Mouse (Mus musculus): Measurements from ENCODE around the gene Pdcd1lg2. TPM values are rescaled to one million over a fixed set of nuclear protein-coding genes. Genes with fewer than 3 reads are reported as not detected.
A peak's percentile ranks its signal among the peaks of the same experiment; 100 is the strongest.
"Not testable (repeated sequence)": the region's sequence is repeated elsewhere in the genome, so short reads cannot be mapped to it uniquely, and the experiment has no call there.

The Pdcd1lg2 gene
- polyA plus RNA-seq, 2 experiments = not detected

DNA sequence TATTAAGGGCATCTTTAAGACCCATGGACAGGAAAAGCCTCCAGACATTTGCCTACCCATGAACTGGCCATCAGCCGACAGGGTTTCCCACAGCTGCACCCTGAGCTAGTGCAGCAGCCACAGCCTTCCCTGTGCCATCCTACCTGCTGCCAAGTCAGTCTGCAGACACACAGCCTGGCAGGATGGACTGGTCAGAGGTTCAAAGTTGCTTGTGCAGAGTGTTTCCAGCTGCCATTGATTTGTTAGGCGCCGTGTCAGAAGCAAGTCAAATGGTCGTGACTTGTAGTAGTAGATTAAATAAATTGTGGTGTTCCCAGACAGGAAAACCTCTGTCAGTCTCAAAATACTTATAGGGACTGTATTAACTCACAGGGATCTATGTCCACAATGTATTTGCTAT, 7.5 kb upstream of the Pdcd1lg2 start:
- Histone ChIP-seq H3K9me3 (ENCODE audit: control insufficient read depth, low read length) (no peaks in the 10 kb centered on the region), H3K4me2 (replicated peaks; ENCODE audit: low read depth, low read length, severe bottlenecking) (no peak overlapping the region), H3K36me3 (ENCODE audit: control insufficient read depth, insufficient read depth, low read length) (no peaks in the 10 kb centered on the region), H3K4me1 (ENCODE audit: control insufficient read depth, insufficient read depth, low read length) (peaks cover 13% of the 10 kb centered on the region), H3K9ac (ENCODE audit: low read depth, low read length, severe bottlenecking) (no peak overlapping the region), H3K27me3 (ENCODE audit: control insufficient read depth, insufficient read depth, low read length) (no peaks in the 10 kb centered on the region), H3K27ac (replicated peaks; ENCODE audit: low read depth, low read length) (no peak overlapping the region), H3K4me3 (replicated peaks; ENCODE audit: low read length) (no peak overlapping the region)
- DNase-seq (ENCODE audit: low spot score) (no peak), ATAC-seq (ENCODE audit: low FRiP score, low read depth) (no peak)
- no peak for TF ChIP-seq POLR2A (IDR thresholded peaks at IDR 0.05; ENCODE audit: borderline replicate concordance, extremely low read depth, insufficient read depth, insufficient read length)
- 75% methylated on average over 4 of the region's 4 CpGs for WGBS

DNA sequence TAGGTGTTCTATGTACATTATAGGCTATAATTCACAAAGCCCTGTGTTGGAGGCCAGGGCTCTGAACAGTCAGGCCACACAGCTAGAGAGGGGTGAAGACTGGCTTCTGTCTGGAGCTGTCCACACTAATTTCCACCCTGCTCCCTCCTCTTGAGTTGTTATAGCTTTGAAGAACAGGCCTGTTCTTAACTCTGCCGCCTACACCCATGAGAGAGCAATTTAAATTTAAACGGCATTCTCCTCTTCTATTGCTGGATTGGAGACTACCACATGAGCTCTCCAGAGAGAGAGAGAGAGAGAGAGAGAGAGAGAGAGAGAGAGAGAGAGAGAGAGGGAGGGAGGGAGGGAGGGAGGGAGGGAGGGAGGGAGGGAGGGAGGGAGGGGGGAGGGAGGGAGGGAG, 5.3 kb upstream of the Pdcd1lg2 start:
- Histone ChIP-seq H3K36me3 (ENCODE audit: control insufficient read depth, insufficient read depth, low read length) (no peaks in the 10 kb centered on the region), H3K27me3 (ENCODE audit: control insufficient read depth, insufficient read depth, low read length) (no peaks in the 10 kb centered on the region), H3K4me2 (replicated peaks; ENCODE audit: low read depth, low read length, severe bottlenecking) (no peak overlapping the region), H3K9ac (ENCODE audit: low read depth, low read length, severe bottlenecking) (no peak overlapping the region), H3K27ac (replicated peaks; ENCODE audit: low read depth, low read length) (no peak overlapping the region), H3K4me3 (replicated peaks; ENCODE audit: low read length) (no peak overlapping the region), H3K4me1 (ENCODE audit: control insufficient read depth, insufficient read depth, low read length) (peaks cover 14% of the 10 kb centered on the region), H3K9me3 (ENCODE audit: control insufficient read depth, low read length) (no peaks in the 10 kb centered on the region)
- no peak for ATAC-seq (ENCODE audit: low FRiP score, low read depth)
- 18% methylated on average over 2 of the region's 2 CpGs for WGBS
- no peak for DNase-seq (ENCODE audit: low spot score)
- no peak for TF ChIP-seq POLR2A (IDR thresholded peaks at IDR 0.05; ENCODE audit: borderline replicate concordance, extremely low read depth, insufficient read depth, insufficient read length)

DNA sequence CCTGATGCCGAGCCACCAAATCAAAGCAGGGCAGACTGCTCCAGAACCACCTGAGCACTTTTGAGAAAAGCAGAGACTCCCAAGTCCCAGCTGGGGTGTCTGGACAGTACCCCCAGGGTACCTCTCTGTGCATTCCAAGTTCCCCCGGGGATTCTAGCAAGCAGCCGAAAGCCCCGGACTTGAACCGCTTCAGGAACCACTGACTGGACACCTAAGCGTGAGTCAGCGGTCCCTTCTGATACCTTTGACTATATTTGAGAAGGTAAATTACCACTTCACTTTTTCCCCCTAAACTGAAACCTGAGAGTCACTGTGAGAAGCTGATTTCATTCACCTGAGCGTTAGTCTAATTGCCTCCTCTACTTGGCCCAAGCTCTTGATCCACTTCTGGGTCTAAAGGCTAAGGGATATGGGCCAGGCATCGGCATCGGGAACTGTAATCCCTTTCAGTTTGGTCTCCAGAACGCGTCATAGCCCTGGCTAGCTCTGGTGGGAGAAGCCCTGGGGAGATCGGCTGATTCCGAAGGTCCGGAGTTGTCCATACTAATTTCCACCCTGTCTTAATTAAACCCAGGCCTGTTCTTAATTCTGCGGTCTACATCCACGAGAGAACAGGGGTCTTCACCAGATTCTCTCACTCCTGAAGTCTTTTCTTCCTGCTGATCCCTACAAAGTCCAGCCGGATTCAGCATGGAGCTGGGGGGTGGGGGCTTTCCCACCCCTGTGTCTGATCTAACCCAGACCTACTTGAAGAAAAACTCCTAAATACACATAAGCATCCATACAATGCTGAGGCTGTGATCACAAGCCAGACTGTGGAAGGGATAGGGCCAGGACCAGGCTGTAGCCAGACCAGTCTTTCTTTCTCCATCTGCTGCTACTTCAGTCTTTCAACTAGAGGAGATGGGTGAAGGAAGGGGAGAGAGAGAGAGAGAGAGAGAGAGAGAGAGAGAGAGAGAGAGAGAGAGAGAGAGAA, 4.4 kb upstream of the Pdcd1lg2 start:
- H3K9me3 ChIP-seq (ENCODE audit: control insufficient read depth, low read length) = no peaks in the 10 kb centered on the region
- H3K27ac ChIP-seq (replicated peaks; ENCODE audit: low read depth, low read length) = no peak overlapping the region
- TF ChIP-seq POLR2A (IDR thresholded peaks at IDR 0.05; ENCODE audit: borderline replicate concordance, extremely low read depth, insufficient read depth, insufficient read length) = no peak
- DNase-seq (ENCODE audit: low spot score) = no peak
- peak overlapping the region; percentile 21; the same call in 1 of the 2 replicates for H3K9ac ChIP-seq (ENCODE audit: low read depth, low read length, severe bottlenecking)
- 50% methylated on average over 18 of the region's 18 CpGs for WGBS
- no peaks in the 10 kb centered on the region for H3K36me3 ChIP-seq (ENCODE audit: control insufficient read depth, insufficient read depth, low read length)
- H3K27me3 ChIP-seq (ENCODE audit: control insufficient read depth, insufficient read depth, low read length) = no peaks in the 10 kb centered on the region
- H3K4me3 ChIP-seq (replicated peaks; ENCODE audit: low read length) = no peak overlapping the region
- 0 out of 2 replicates have a peak, but pooled peaks have one; percentile 26 for ATAC-seq (ENCODE audit: low FRiP score, low read depth)
- H3K4me1 ChIP-seq (ENCODE audit: control insufficient read depth, insufficient read depth, low read length) = peaks cover 14% of the 10 kb centered on the region
- no peak overlapping the region for H3K4me2 ChIP-seq (replicated peaks; ENCODE audit: low read depth, low read length, severe bottlenecking)

DNA sequence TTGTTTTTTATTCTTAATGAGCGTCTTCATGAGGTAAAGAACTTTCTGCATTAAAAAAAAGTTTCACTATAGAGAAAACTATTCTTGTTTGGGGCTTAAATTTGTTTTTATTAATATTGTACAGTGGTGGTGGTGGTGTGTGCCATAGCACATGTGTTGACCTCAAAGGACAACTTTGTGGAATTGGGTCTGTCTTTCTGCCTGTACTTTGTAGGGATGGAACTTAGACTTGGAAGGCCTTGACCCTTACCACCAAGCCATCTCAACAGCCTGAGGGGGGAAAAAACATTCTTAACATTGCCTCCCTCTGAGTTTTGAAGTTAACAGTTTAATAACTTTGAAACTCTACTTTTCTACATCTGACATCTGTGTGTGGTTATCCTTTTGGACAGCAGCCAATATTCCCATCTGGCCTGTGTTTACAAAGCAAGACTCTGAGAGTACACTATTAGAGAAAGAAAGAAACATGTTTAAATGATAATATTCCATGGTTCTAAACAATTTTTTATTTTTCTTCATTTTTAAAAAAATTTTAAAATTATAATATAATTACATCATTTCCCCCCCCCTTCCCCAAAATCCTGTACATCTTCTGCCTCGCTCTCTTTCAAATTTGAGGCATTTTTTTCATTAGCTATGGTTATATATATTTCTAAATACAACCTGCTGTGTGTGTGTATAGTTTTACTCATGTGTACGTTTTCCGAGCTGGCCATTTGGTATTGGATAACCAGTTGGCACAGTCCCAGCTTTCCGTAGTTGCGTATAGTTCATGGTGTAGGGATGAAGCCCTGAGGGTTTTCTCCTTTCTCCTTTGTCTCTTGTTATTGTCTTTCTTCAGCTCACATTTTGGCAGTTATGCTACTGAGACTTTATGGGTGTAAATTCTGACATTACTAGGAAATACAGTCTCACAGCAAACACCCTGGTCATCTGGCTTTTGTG, 2.0 kb downstream of the Pdcd1lg2 start:
- Histone ChIP-seq H3K4me3 (replicated peaks; ENCODE audit: low read length) (no peak overlapping the region), H3K4me1 (ENCODE audit: control insufficient read depth, insufficient read depth, low read length) (peaks cover 12% of the 10 kb centered on the region; the same call in 1 of the 2 replicates), H3K4me2 (replicated peaks; ENCODE audit: low read depth, low read length, severe bottlenecking) (no peak overlapping the region), H3K27me3 (ENCODE audit: control insufficient read depth, insufficient read depth, low read length) (no peaks in the 10 kb centered on the region), H3K9me3 (ENCODE audit: control insufficient read depth, low read length) (no peaks in the 10 kb centered on the region), H3K27ac (replicated peaks; ENCODE audit: low read depth, low read length) (peak overlapping the region; percentile 69), H3K9ac (ENCODE audit: low read depth, low read length, severe bottlenecking) (no peak overlapping the region), H3K36me3 (ENCODE audit: control insufficient read depth, insufficient read depth, low read length) (no peaks in the 10 kb centered on the region)
- ATAC-seq (ENCODE audit: low FRiP score, low read depth) (peak; percentile 89), DNase-seq (ENCODE audit: low spot score) (peak; percentile 92)
- 26% methylated on average over 6 of the region's 6 CpGs for WGBS
- no peak for TF ChIP-seq POLR2A (IDR thresholded peaks at IDR 0.05; ENCODE audit: borderline replicate concordance, extremely low read depth, insufficient read depth, insufficient read length)

- Histone ChIP-seq H3K4me2 (replicated peaks; ENCODE audit: low read depth, low read length, severe bottlenecking) (no peak overlapping the region), H3K27me3 (ENCODE audit: control insufficient read depth, insufficient read depth, low read length) (no peaks in the 10 kb centered on the region), H3K4me3 (replicated peaks; ENCODE audit: low read length) (no peak overlapping the region), H3K36me3 (ENCODE audit: control insufficient read depth, insufficient read depth, low read length) (no peaks in the 10 kb centered on the region), H3K27ac (replicated peaks; ENCODE audit: low read depth, low read length) (no peak overlapping the region), H3K9ac (ENCODE audit: low read depth, low read length, severe bottlenecking) (no peak overlapping the region), H3K4me1 (ENCODE audit: control insufficient read depth, insufficient read depth, low read length) (0 out of 2 replicates have a peak, but pooled peaks cover 8% of the 10 kb centered on the region), H3K9me3 (ENCODE audit: control insufficient read depth, low read length) (no peaks in the 10 kb centered on the region)
- no peak for ATAC-seq (ENCODE audit: low FRiP score, low read depth)
- TF ChIP-seq POLR2A (IDR thresholded peaks at IDR 0.05; ENCODE audit: borderline replicate concordance, extremely low read depth, insufficient read depth, insufficient read length) = no peak
- WGBS = 86% methylated on average over 3 of the region's 3 CpGs
- DNase-seq (ENCODE audit: low spot score) = no peak
Measured at GRCm38 (mm10) chr19:29414513-29414912, 3.8 kb downstream of the Pdcd1lg2 start.

DNA sequence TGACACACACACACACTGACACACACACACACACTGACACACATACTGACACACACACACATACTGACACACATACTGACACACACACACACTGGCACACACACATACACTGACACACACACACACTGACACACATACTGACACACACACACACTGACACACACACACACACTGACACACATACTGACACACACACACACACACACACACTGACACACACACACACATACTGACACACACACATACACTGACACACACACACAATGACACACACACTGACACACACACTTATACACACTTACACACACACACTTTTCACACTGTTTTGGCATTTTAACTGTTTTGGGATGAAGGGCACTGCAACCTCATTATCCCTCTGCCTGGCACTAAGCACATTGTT, 4.2 kb downstream of the Pdcd1lg2 start:
- ATAC-seq (ENCODE audit: low FRiP score, low read depth) = not testable (repeated sequence)

More for the DNA sequence above, 4.2 kb downstream of the Pdcd1lg2 start:
- not testable (repeated sequence) for H3K4me2 ChIP-seq (replicated peaks; ENCODE audit: low read depth, low read length, severe bottlenecking); DNase-seq (ENCODE audit: low spot score); H3K9ac ChIP-seq (ENCODE audit: low read depth, low read length, severe bottlenecking); H3K4me1 ChIP-seq (ENCODE audit: control insufficient read depth, insufficient read depth, low read length); H3K27me3 ChIP-seq (ENCODE audit: control insufficient read depth, insufficient read depth, low read length); H3K27ac ChIP-seq (replicated peaks; ENCODE audit: low read depth, low read length); H3K4me3 ChIP-seq (replicated peaks; ENCODE audit: low read length); H3K9me3 ChIP-seq (ENCODE audit: control insufficient read depth, low read length); H3K36me3 ChIP-seq (ENCODE audit: control insufficient read depth, insufficient read depth, low read length)

Measured in limb, embryonic 14.5 days (tissue).